Mouse (Mus musculus) right cerebral cortex, postnatal 36 days (tissue): ENCODE data around the gene Snap47.
"Not testable (repeated sequence)": the region's sequence is repeated elsewhere in the genome, so short reads cannot be mapped to it uniquely, and the experiment has no call there.

Source experiments
- DNase-seq, 2 experiments: peaks; one replicate each; pipeline ENCODE4 v3.0.0; 2022; ENCODE audit warnings: low spot score in 2 of 2, mixed read lengths in 1 of 2

Gene Snap47

DNA sequence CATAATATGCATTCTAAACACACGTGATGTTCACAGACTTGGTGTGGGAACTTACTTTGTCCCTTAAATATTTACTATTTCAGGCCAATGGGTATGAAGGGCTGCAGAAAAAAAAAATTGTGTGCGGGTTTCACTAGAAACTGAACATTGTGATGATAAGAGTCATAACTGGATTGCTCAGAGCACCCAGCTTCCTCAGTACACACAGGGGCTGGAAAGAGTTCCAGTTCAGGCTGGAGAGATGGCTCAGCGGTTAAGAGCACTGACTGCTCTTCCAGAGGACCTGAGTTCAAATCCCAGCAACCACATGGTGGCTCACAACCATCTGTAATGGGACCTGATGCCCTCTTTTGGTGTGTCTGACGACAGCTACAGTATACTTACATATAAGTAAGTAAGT lies 83.0 kb downstream of the Snap47 start:
- not testable (repeated sequence) for DNase-seq

GRCm38 (mm10) chr11:59366633-59367032 lies 84.4 kb downstream of the Snap47 start:
- no peak for DNase-seq

GRCm38 (mm10) chr11:59366031-59366430 lies 85.0 kb downstream of the Snap47 start:
- no peak for DNase-seq

DNA sequence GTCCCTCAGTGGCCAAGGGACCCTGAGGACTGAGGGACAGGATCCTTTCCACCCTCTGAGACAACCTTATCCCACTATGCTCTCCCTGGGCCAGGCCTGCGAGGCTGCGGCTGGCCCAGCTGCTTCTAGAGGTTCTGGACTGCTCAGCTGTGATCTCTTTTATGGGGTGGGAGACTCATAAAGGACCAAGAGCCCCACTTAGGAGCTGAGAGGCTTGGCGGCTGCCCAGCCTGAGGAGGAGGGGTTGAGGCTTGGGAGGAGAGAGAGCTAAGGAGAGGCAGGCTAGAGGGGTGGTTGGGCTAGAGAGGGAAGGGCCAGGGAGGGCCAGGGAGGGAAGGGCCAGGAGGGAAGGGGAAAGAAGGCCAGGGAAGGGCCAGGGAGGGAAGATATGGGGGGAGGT lies 86.6 kb downstream of the Snap47 start:
- DNase-seq, result no peak

GRCm38 (mm10) chr11:59364007-59364406 lies 87.0 kb downstream of the Snap47 start:
- no peak for DNase-seq

- DNase-seq, result no peak
Observed at GRCm38 (mm10) chr11:59361291-59361690, 89.7 kb downstream of the Snap47 start.
